Mouse (Mus musculus): ENCODE measurements around the gene Ccl22. TPM values are rescaled to one million over a fixed set of nuclear protein-coding genes. Genes with fewer than 3 reads are reported as not detected.
A peak's percentile ranks its signal among the peaks of the same experiment; 100 is the strongest.

Gene Ccl22
- polyA plus RNA-seq, 1 experiment from 2014 or later, result not detected

- H3K27ac ChIP-seq (replicated peaks), result no peak overlapping the region
- peaks cover under 1% of the 10 kb centered on the region; the same call in 1 of the 2 replicates for H3K9me3 ChIP-seq
- peaks cover 27% of the 10 kb centered on the region for H3K4me1 ChIP-seq
- 40% methylated on average over 5 of the region's 5 CpGs for WGBS
- peak overlapping the region; percentile 63 for H3K9ac ChIP-seq
- peak overlapping the region; percentile 6; the same call in 1 of the 2 replicates for H3K4me3 ChIP-seq
- H3K4me2 ChIP-seq, result peak overlapping the region; percentile 49
- no peak for ATAC-seq (ENCODE audit: extremely low read depth, insufficient number of reproducible peaks, low FRiP score, low TSS enrichment)
- H3K27me3 ChIP-seq (replicated peaks), result no peaks in the 10 kb centered on the region
- H3K36me3 ChIP-seq, result no peaks in the 10 kb centered on the region
These were observed 9.8 kb upstream of the Ccl22 start for GRCm38 (mm10) chr8:94735426-94736094.

GRCm38 (mm10) chr8:94739829-94740228 is 5.6 kb upstream of the Ccl22 start:
- Histone ChIP-seq H3K27me3 (replicated peaks) (no peaks in the 10 kb centered on the region), H3K4me1 (peaks cover 17% of the 10 kb centered on the region), H3K4me3 (no peak overlapping the region), H3K27ac (replicated peaks) (no peak overlapping the region), H3K9me3 (peaks cover 4% of the 10 kb centered on the region; the same call in 1 of the 2 replicates), H3K9ac (no peak overlapping the region), H3K36me3 (no peaks in the 10 kb centered on the region), H3K4me2 (no peak overlapping the region)
- WGBS, result 80% methylated on average over 6 of the region's 6 CpGs
- no peak for ATAC-seq (ENCODE audit: extremely low read depth, insufficient number of reproducible peaks, low FRiP score, low TSS enrichment)

GRCm38 (mm10) chr8:94740591-94740990 is 4.8 kb upstream of the Ccl22 start:
- H3K4me1 ChIP-seq, result peaks cover 11% of the 10 kb centered on the region
- H3K27ac ChIP-seq (replicated peaks), result no peak overlapping the region
- H3K27me3 ChIP-seq (replicated peaks), result no peaks in the 10 kb centered on the region
- ATAC-seq (ENCODE audit: extremely low read depth, insufficient number of reproducible peaks, low FRiP score, low TSS enrichment), result no peak
- H3K36me3 ChIP-seq, result no peaks in the 10 kb centered on the region
- H3K9ac ChIP-seq, result no peak overlapping the region
- no peak overlapping the region for H3K4me2 ChIP-seq
- no peak overlapping the region for H3K4me3 ChIP-seq
- H3K9me3 ChIP-seq, result peaks cover 4% of the 10 kb centered on the region; the same call in 1 of the 2 replicates
- 88% methylated on average over 3 of the region's 3 CpGs for WGBS

DNA sequence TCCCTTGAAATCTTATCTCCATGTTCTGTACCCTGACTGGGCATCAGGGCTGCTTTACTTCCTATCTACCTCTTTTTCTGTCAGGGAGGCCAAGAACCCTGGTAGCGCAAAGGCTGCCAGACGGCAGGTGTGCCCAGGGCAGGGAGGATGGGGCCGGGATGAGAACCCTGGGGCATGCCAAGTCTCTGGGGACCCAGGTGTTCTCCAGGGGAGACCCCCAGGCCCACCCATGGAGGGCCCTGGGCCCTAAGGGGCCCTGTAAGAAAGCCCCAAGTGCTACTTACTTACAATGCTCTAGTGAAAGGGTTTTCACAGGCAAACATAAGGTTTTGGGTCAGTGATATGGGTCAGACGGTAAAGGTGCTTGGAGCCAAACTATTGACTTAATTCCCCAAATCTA is 3.7 kb upstream of the Ccl22 start:
- Histone ChIP-seq H3K4me2 (no peak overlapping the region), H3K4me1 (no peaks in the 10 kb centered on the region), H3K9ac (no peak overlapping the region), H3K27me3 (replicated peaks) (0 out of 2 replicates have a peak, but pooled peaks cover 5% of the 10 kb centered on the region), H3K9me3 (peaks cover 4% of the 10 kb centered on the region; the same call in 1 of the 2 replicates), H3K36me3 (no peaks in the 10 kb centered on the region), H3K4me3 (no peak overlapping the region), H3K27ac (replicated peaks) (no peak overlapping the region)
- 77% methylated on average over 4 of the region's 4 CpGs for WGBS
- no peak for ATAC-seq (ENCODE audit: extremely low read depth, insufficient number of reproducible peaks, low FRiP score, low TSS enrichment)

DNA sequence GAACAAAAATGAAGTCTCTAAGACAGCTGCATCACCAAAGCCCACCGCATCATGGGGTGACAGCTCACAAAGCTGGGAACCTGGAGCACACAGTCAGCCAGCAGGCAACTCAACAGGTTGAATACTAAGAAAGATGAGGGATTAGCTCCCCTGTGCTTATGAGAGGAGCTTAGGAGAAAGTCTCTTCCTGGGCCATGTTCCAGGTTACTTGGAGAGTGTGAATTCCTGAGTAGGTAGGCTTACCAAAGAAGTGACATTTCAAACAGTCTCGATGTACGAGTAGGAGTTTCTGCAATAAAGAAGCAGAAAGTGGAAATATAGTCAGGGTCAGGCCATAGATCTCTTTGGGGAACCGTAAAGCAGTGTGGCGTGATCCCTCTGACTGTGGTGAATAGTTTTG is 906 bp upstream of the Ccl22 start:
- WGBS, result 81% methylated on average over 5 of the region's 5 CpGs
- no peak for ATAC-seq (ENCODE audit: extremely low read depth, insufficient number of reproducible peaks, low FRiP score, low TSS enrichment)
- Histone ChIP-seq H3K4me1 (no peaks in the 10 kb centered on the region), H3K36me3 (no peaks in the 10 kb centered on the region), H3K27ac (replicated peaks) (no peak overlapping the region), H3K4me2 (no peak overlapping the region), H3K4me3 (no peak overlapping the region), H3K9me3 (peaks cover 4% of the 10 kb centered on the region; the same call in 1 of the 2 replicates), H3K9ac (no peak overlapping the region), H3K27me3 (replicated peaks) (0 out of 2 replicates have a peak, but pooled peaks cover 10% of the 10 kb centered on the region)

DNA sequence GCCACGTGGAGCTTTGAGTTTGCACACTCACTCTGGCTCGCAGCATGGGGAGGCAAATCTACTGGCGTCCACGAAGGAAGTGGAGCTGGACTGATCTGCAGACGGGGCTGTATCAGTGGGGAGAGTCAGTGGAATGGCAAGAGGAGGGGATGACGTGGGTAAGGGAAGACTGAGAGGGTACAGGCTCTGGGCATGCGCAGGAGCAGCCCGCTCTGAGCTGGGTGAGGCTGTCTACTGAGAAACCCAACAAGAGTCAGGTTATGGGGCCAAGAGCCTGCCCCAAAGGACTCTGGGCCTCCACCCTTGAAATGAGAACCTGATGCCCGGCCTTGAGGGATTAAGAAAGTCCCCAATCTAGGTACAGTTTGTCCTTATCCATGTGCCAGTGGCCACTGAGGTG is 418 bp upstream of the Ccl22 start:
- Histone ChIP-seq H3K4me3 (no peak overlapping the region), H3K27me3 (replicated peaks) (0 out of 2 replicates have a peak, but pooled peaks cover 10% of the 10 kb centered on the region), H3K9ac (no peak overlapping the region), H3K36me3 (no peaks in the 10 kb centered on the region), H3K4me2 (no peak overlapping the region), H3K27ac (replicated peaks) (no peak overlapping the region), H3K9me3 (peaks cover 4% of the 10 kb centered on the region; the same call in 1 of the 2 replicates), H3K4me1 (no peaks in the 10 kb centered on the region)
- 76% methylated on average over 9 of the region's 9 CpGs for WGBS
- no peak for ATAC-seq (ENCODE audit: extremely low read depth, insufficient number of reproducible peaks, low FRiP score, low TSS enrichment)

DNA sequence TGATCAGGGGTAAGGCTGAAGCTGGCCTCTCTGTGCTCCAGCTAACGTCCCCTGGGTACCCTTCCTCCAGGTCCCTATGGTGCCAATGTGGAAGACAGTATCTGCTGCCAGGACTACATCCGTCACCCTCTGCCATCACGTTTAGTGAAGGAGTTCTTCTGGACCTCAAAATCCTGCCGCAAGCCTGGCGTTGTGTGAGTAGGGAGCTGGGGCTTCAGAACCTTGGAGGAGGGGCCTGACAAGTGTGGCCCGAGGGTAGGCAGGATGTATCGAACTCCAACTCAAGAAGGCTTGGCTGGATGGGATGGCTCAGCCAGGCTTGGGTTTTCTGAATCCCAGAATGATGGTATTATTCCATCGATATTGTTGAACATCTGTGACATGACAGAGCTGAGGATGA is 1.4 kb downstream of the Ccl22 start:
- Histone ChIP-seq H3K4me3 (no peak overlapping the region), H3K9me3 (no peaks in the 10 kb centered on the region), H3K9ac (no peak overlapping the region), H3K27me3 (replicated peaks) (peaks cover 10% of the 10 kb centered on the region; the same call in 1 of the 2 replicates), H3K4me2 (no peak overlapping the region), H3K36me3 (no peaks in the 10 kb centered on the region), H3K27ac (replicated peaks) (no peak overlapping the region), H3K4me1 (no peaks in the 10 kb centered on the region)
- 74% methylated on average over 8 of the region's 8 CpGs for WGBS
- ATAC-seq (ENCODE audit: extremely low read depth, insufficient number of reproducible peaks, low FRiP score, low TSS enrichment), result no peak

- no peak overlapping the region for H3K27ac ChIP-seq (replicated peaks)
- no peaks in the 10 kb centered on the region for H3K36me3 ChIP-seq
- H3K4me1 ChIP-seq, result no peaks in the 10 kb centered on the region
- H3K4me2 ChIP-seq, result no peak overlapping the region
- ATAC-seq (ENCODE audit: extremely low read depth, insufficient number of reproducible peaks, low FRiP score, low TSS enrichment), result no peak
- H3K9me3 ChIP-seq, result no peaks in the 10 kb centered on the region
- H3K9ac ChIP-seq, result no peak overlapping the region
- peaks cover 10% of the 10 kb centered on the region; the same call in 1 of the 2 replicates for H3K27me3 ChIP-seq (replicated peaks)
- H3K4me3 ChIP-seq, result no peak overlapping the region
- WGBS, result 52% methylated on average over 4 of the region's 4 CpGs
These were observed 3.0 kb downstream of the Ccl22 start for GRCm38 (mm10) chr8:94748363-94748762.

DNA sequence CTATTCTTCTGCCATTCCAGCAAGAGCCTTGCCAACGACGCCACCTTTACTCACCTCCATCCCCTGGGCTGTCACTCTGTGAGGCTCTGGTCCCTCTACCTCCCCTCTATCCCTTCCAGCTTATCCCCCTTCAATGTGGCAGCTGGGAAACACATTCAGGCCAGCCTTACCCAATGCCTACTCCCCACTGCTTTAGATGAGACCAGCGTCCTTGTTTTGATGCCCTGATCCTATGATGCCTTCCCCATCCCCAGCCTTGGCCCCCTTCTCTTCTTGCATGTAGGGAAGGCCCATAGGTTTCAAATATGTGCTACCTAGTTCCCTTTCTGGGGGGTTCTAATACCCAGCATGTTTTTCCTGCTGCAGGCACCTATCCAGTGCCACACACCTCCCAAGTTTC is 4.6 kb downstream of the Ccl22 start:
- Histone ChIP-seq H3K9me3 (no peaks in the 10 kb centered on the region), H3K36me3 (no peaks in the 10 kb centered on the region), H3K27me3 (replicated peaks) (peaks cover 10% of the 10 kb centered on the region; the same call in 1 of the 2 replicates), H3K4me1 (no peaks in the 10 kb centered on the region), H3K4me3 (no peak overlapping the region), H3K27ac (replicated peaks) (no peak overlapping the region), H3K4me2 (no peak overlapping the region), H3K9ac (no peak overlapping the region)
- ATAC-seq (ENCODE audit: extremely low read depth, insufficient number of reproducible peaks, low FRiP score, low TSS enrichment), result no peak
- 74% methylated on average over 3 of the region's 3 CpGs for WGBS

DNA sequence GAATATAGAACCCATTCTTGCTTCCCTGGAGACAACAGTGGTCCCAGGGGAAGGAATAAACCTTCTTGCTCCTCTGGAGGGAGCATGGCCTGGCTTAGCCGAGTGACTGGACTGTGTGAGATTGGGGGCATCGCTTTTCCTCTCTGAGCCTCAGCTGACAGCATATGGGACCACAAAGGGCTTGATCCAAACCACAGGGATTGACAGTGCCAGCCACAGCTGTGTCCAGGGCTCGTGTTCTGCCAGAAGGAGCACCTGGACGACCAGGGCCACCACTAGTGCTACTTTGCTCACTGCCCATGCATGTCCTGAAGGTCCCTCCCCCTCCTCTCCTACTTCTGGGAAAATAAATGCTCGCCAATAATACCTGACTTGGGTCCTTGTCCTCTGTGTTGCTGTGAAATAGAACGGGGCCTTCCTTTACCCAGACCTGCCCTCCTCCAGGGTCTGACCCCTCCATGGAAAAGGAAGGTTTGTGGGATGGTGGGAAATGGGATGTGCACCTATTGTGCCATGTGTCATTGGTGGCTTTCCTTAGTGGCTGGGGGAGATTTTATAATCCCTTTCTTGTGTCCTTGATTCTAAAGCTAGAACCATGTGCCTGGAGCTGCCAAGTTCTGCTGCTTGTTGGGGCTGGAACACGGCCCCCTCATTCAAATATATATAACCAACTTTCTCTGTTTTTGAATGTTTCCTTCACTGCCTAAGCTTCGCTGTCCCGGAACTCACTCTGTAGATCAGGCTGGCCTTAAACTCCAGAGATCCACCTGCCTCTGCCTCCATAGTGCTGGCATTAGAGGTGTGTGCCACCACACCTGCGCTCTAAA is 5.8 kb downstream of the Ccl22 start:
- ATAC-seq (ENCODE audit: extremely low read depth, insufficient number of reproducible peaks, low FRiP score, low TSS enrichment), result no peak
- Histone ChIP-seq H3K4me1 (no peaks in the 10 kb centered on the region), H3K4me2 (no peak overlapping the region), H3K27ac (replicated peaks) (no peak overlapping the region), H3K9me3 (no peaks in the 10 kb centered on the region), H3K9ac (no peak overlapping the region), H3K27me3 (replicated peaks) (peaks cover 9% of the 10 kb centered on the region; the same call in 1 of the 2 replicates), H3K4me3 (no peak overlapping the region), H3K36me3 (no peaks in the 10 kb centered on the region)
- 73% methylated on average over 10 of the region's 10 CpGs for WGBS

DNA sequence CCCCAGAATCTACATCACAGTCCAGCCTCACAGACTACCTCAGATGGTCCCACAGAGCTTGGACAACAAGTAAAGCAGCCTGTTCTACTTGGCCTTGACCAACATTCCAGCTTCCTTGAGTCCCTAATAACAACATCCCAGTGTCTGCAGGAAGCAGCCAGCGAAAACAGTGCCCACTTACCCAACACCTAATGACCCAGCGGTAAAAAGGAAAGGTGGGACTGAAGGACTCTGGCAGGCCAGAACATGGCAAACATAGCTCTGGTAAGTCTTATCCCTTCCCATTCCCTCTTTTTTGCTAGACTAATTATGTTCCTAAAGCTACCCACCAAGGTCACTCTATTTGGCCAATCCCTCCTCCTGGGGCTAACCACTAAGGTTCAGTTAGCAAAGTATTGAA is 8.6 kb downstream of the Ccl22 start:
- Histone ChIP-seq H3K4me3 (no peak overlapping the region), H3K4me1 (no peaks in the 10 kb centered on the region), H3K36me3 (no peaks in the 10 kb centered on the region), H3K27ac (replicated peaks) (no peak overlapping the region), H3K9me3 (0 out of 2 replicates have a peak, but pooled peaks cover 5% of the 10 kb centered on the region), H3K27me3 (replicated peaks) (no peaks in the 10 kb centered on the region; the same call in 1 of the 2 replicates), H3K9ac (no peak overlapping the region), H3K4me2 (no peak overlapping the region)
- WGBS, result 89% methylated on average over 2 of the region's 2 CpGs
- ATAC-seq (ENCODE audit: extremely low read depth, insufficient number of reproducible peaks, low FRiP score, low TSS enrichment), result no peak
